Mouse (Mus musculus) MEL (cell line): ENCODE results near the gene Cnih3. TPM values are rescaled to one million over a fixed set of nuclear protein-coding genes. Genes with fewer than 3 reads are reported as not detected.

Source experiments
- DNase-seq: peaks from one replicate; pipeline ENCODE4 v3.0.0; 2011; ENCODE audit warnings: low read depth, low spot score
- H3K27ac ChIP-seq: 2 replicates; pipeline ENCODE4 v1.5.1; 2012; ENCODE audit warnings: low read depth, mild to moderate bottlenecking, control low read depth, low read length, moderate library complexity; ENCODE audit not compliant: control insufficient read depth
- H3K27me3 ChIP-seq, 2 experiments: fragments of 150-350 bp in 1 of 2; sonication (generic) in 1 of 2; 2 replicates each; pipeline ENCODE4 v1.6.1; 2012; ENCODE audit warnings: low read length in 2 of 2, mild to moderate bottlenecking in 2 of 2, improper control_type of control experiment in 1 of 2, moderate library complexity in 1 of 2; ENCODE audit not compliant: insufficient read depth in 2 of 2, control insufficient read depth in 1 of 2
- H3K36me3 ChIP-seq, 2 experiments: 2 replicates each; pipeline ENCODE4 v1.6.1; 2012 to 2014; ENCODE audit warnings: low read length in 2 of 2, improper control_type of control experiment in 1 of 2, inconsistent platforms in 1 of 2, mild to moderate bottlenecking in 1 of 2; ENCODE audit not compliant: insufficient read depth in 2 of 2, control insufficient read depth in 1 of 2
- H3K4me1 ChIP-seq, 2 experiments: fragments of 150-350 bp in 1 of 2; sonication (generic) in 1 of 2; 2 replicates each; pipeline ENCODE4 v1.6.1; 2012; ENCODE audit warnings: low read length in 2 of 2, improper control_type of control experiment in 1 of 2, mild to moderate bottlenecking in 1 of 2; ENCODE audit not compliant: insufficient read depth in 2 of 2, control insufficient read depth in 1 of 2
- H3K4me3 ChIP-seq, 2 experiments: fragments of 150-350 bp in 1 of 2; sonication (generic) in 1 of 2; 2 replicates each; pipeline ENCODE4 v1.5.1; 2012; ENCODE audit warnings: low read depth in 2 of 2, low read length in 2 of 2, mild to moderate bottlenecking in 2 of 2, moderate library complexity in 2 of 2, control low read depth in 1 of 2, improper control_type of control experiment in 1 of 2; ENCODE audit not compliant: control insufficient read depth in 1 of 2, insufficient read depth in 1 of 2
- H3K79me2 ChIP-seq: 2 replicates; pipeline ENCODE4 v1.6.1; 2012; ENCODE audit warnings: mild to moderate bottlenecking, low read length, moderate library complexity; ENCODE audit not compliant: control insufficient read depth, poor library complexity, insufficient read depth
- H3K9ac ChIP-seq: 2 replicates; pipeline ENCODE4 v1.6.1; 2012; ENCODE audit warnings: low read depth, mild to moderate bottlenecking, control low read depth, low read length, moderate library complexity; ENCODE audit not compliant: control insufficient read depth, poor library complexity, severe bottlenecking
- H3K9me3 ChIP-seq: fragments of 150-350 bp; sonication (generic); replicated peaks from 2 replicates; pipeline ENCODE4 v1.6.1; 2012; ENCODE audit warnings: mild to moderate bottlenecking, low read length, improper control_type of control experiment, moderate library complexity; ENCODE audit not compliant: insufficient read depth
- BHLHE40 ChIP-seq: IDR thresholded peaks from 2 replicates; pipeline ENCODE4 v1.6.1; 2012; ENCODE audit warnings: low read depth, mild to moderate bottlenecking, inconsistent platforms, low read length, improper control_type of control experiment, borderline replicate concordance
- CHD1 ChIP-seq: IDR thresholded peaks from 2 replicates; pipeline ENCODE4 v1.6.1; 2012; ENCODE audit warnings: low read depth, mild to moderate bottlenecking, inconsistent platforms, low read length, improper control_type of control experiment
- CHD2 ChIP-seq: IDR thresholded peaks from 2 replicates; pipeline ENCODE4 v1.6.1; 2011; ENCODE audit warnings: low read length, improper control_type of control experiment
- ELF1 ChIP-seq: IDR thresholded peaks from 2 replicates; pipeline ENCODE4 v1.6.1; 2014; ENCODE audit warnings: low read depth, mild to moderate bottlenecking, inconsistent platforms, low read length, improper control_type of control experiment, moderate library complexity
- GATA1 ChIP-seq: IDR thresholded peaks from 2 replicates; pipeline ENCODE4 v1.6.1; 2011; ENCODE audit warnings: low read depth, low read length, improper control_type of control experiment
- HCFC1 ChIP-seq: IDR thresholded peaks from 2 replicates; pipeline ENCODE4 v1.6.1; 2012; ENCODE audit warnings: low read depth, mild to moderate bottlenecking, inconsistent platforms, low read length, improper control_type of control experiment, moderate library complexity
- JUND ChIP-seq: IDR thresholded peaks from 2 replicates; pipeline ENCODE4 v1.6.1; 2011; ENCODE audit warnings: low read depth, mild to moderate bottlenecking, improper control_type of control experiment, low read length
- KAT2A ChIP-seq: conservative IDR thresholded peaks from 2 replicates; pipeline ENCODE4 v1.6.1; 2012; ENCODE audit warnings: low read depth, low read length, improper control_type of control experiment, inconsistent platforms
- MAFK ChIP-seq: IDR thresholded peaks from 2 replicates; pipeline ENCODE4 v1.6.1; 2011; ENCODE audit warnings: low read depth, mild to moderate bottlenecking, low read length, improper control_type of control experiment, borderline replicate concordance
- MAX ChIP-seq: IDR thresholded peaks from 2 replicates; pipeline ENCODE4 v1.6.1; 2011; ENCODE audit warnings: low read length, improper control_type of control experiment
- MAZ ChIP-seq: IDR thresholded peaks from 2 replicates; pipeline ENCODE4 v1.6.1; 2012; ENCODE audit warnings: low read depth, mild to moderate bottlenecking, inconsistent platforms, low read length, improper control_type of control experiment
- MEF2A ChIP-seq: IDR thresholded peaks from 2 replicates; pipeline ENCODE4 v1.6.1; 2014; ENCODE audit warnings: low read depth, mild to moderate bottlenecking, inconsistent platforms, low read length, improper control_type of control experiment; ENCODE audit not compliant: poor library complexity, insufficient replicate concordance, severe bottlenecking; ENCODE audit errors: extremely low read depth
- MXI1 ChIP-seq: IDR thresholded peaks from 2 replicates; pipeline ENCODE4 v1.6.1; 2011; ENCODE audit warnings: mild to moderate bottlenecking, low read depth, low read length, improper control_type of control experiment
- MYB ChIP-seq: IDR thresholded peaks from 2 replicates; pipeline ENCODE4 v1.6.1; 2011; ENCODE audit warnings: mild to moderate bottlenecking, low read depth, low read length, improper control_type of control experiment
- MYC ChIP-seq: IDR thresholded peaks from 2 replicates; pipeline ENCODE4 v1.6.1; 2011; ENCODE audit warnings: low read depth, mild to moderate bottlenecking, low read length, improper control_type of control experiment, moderate library complexity
- NRF1 ChIP-seq: IDR thresholded peaks from 2 replicates; pipeline ENCODE4 v1.6.1; 2014; ENCODE audit warnings: low read depth, mild to moderate bottlenecking, inconsistent platforms, low read length, improper control_type of control experiment, moderate library complexity; ENCODE audit not compliant: poor library complexity, insufficient read depth, severe bottlenecking
- POLR2A ChIP-seq, 2 experiments: IDR thresholded peaks; 2 replicates each; pipeline ENCODE4 v1.6.1; 2011 to 2012; ENCODE audit warnings: low read length in 2 of 2, mild to moderate bottlenecking in 2 of 2, control low read depth in 1 of 2, improper control_type of control experiment in 1 of 2, low read depth in 1 of 2, moderate library complexity in 1 of 2; ENCODE audit not compliant: control insufficient read depth in 1 of 2, insufficient read depth in 1 of 2, poor library complexity in 1 of 2
- POLR2AphosphoS2 ChIP-seq: IDR thresholded peaks from 2 replicates; pipeline ENCODE4 v1.6.1; 2011; ENCODE audit warnings: low read length, improper control_type of control experiment
- RAD21 ChIP-seq: IDR thresholded peaks from 2 replicates; pipeline ENCODE4 v1.6.1; 2011; ENCODE audit warnings: mild to moderate bottlenecking, low read depth, low read length, improper control_type of control experiment
- RCOR1 ChIP-seq: IDR thresholded peaks from 2 replicates; pipeline ENCODE4 v1.6.1; 2012; ENCODE audit warnings: low read depth, mild to moderate bottlenecking, inconsistent platforms, low read length, improper control_type of control experiment
- TAL1 ChIP-seq: IDR thresholded peaks from 2 replicates; pipeline ENCODE4 v1.6.1; 2012; ENCODE audit warnings: mild to moderate bottlenecking, inconsistent platforms, low read length, moderate library complexity, mixed read lengths
- UBTF ChIP-seq: IDR thresholded peaks from 2 replicates; pipeline ENCODE4 v1.6.1; 2012; ENCODE audit warnings: low read depth, mild to moderate bottlenecking, inconsistent platforms, low read length, improper control_type of control experiment, moderate library complexity, borderline replicate concordance; ENCODE audit not compliant: insufficient read depth
- ZKSCAN1 ChIP-seq: IDR thresholded peaks from 2 replicates; pipeline ENCODE4 v1.6.1; 2012; ENCODE audit warnings: low read depth, mild to moderate bottlenecking, inconsistent platforms, low read length, improper control_type of control experiment, moderate library complexity
- polyA plus RNA-seq, 2 experiments: library from polyadenylated mRNA; stranded (reverse) in 1 of 2; unstranded in 1 of 2; fragments of >175 nt in 1 of 2; fragments of >200 nt in 1 of 2; gene quantifications; 2 replicates each; pipeline versions ENCODE4 v1.2.1 to v1.2.4; 2012; ENCODE audit warnings: low replicate concordance in 2 of 2, low read depth in 1 of 2; ENCODE audit not compliant: insufficient read length in 2 of 2, insufficient read depth in 1 of 2, missing spikeins in 1 of 2
- total RNA-seq: library from RNA; depleted of rRNA; stranded (reverse); fragments of 300-350 nt; gene quantifications from 2 replicates; pipeline ENCODE4 v1.2.3, GENCODE M21; 2012

Cnih3 gene
- total and polyA plus RNA-seq, 3 experiments: not detected

DNA sequence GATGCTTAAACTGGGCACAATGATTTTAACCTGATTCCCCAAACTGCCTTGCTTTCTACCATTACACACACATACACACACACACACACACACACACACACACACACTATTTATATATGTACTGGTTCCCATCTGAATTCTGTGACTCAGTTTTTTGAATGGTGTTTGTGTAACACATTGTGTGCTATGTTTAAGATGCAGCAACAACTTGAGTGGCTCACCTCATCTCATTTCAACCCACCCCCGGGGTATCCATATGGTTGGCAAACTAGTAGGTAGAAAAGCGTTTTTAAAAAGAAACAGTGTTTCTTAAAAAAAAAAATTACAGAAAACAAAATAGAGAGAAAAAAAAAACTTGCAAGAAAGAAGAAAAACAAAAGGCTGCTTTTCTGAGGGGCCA lies 107.9 kb downstream of the Cnih3 start:
- H3K9ac ChIP-seq: no peak overlapping the region
- H3K79me2 ChIP-seq: no peaks in the 10 kb centered on the region
- no peaks in the 10 kb centered on the region for H3K36me3 ChIP-seq
- no peaks in the 10 kb centered on the region for H3K4me1 ChIP-seq
- TF ChIP-seq POLR2A (IDR thresholded peaks at IDR 0.05; ENCODE audit: control insufficient read depth in 1 of 2, insufficient read depth in 1 of 2, low read depth in 1 of 2, low read length in 2 of 2, poor library complexity in 1 of 2) (no peak), ZKSCAN1 (no peak), ELF1 (no peak)
- peaks cover 5 to 6% of the 10 kb centered on the region in 2 experiments; a peak in 3 of 4 replicates for H3K27me3 ChIP-seq
- H3K27ac ChIP-seq: no peak overlapping the region
- H3K9me3 ChIP-seq: no peaks in the 10 kb centered on the region
- no peak for DNase-seq
- H3K4me3 ChIP-seq: no peak overlapping the region

DNA sequence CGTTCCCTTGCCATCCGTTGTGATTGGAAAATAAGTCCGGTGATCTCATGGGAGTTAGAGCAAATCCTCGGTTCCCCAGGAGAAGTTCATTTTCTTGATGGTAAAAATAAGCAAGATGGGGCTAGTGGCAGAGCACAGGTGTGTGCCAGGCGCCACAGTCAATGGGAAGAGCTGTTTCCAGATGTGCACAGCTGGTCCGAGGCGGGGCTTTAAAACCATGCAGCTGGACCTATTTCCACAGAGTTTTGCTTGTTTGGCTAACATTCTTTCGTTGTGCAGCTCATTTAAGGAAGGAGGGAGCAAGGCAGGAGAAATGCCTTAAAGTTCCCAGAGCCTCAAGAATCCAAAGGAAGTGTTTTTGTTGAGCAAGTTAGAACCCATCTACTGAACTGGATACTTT lies 109.1 kb downstream of the Cnih3 start:
- Histone ChIP-seq H3K4me1 (no peaks in the 10 kb centered on the region), H3K27me3 (peaks cover 5 to 8% of the 10 kb centered on the region in 2 experiments; a peak in 3 of 4 replicates), H3K79me2 (no peaks in the 10 kb centered on the region), H3K27ac (no peak overlapping the region), H3K9ac (no peak overlapping the region), H3K9me3 (no peaks in the 10 kb centered on the region), H3K36me3 (no peaks in the 10 kb centered on the region), H3K4me3 (no peak overlapping the region)
- TF ChIP-seq RAD21 (no peak), MAFK (no peak), RCOR1 (no peak), JUND (no peak)
- DNase-seq: no peak

DNA sequence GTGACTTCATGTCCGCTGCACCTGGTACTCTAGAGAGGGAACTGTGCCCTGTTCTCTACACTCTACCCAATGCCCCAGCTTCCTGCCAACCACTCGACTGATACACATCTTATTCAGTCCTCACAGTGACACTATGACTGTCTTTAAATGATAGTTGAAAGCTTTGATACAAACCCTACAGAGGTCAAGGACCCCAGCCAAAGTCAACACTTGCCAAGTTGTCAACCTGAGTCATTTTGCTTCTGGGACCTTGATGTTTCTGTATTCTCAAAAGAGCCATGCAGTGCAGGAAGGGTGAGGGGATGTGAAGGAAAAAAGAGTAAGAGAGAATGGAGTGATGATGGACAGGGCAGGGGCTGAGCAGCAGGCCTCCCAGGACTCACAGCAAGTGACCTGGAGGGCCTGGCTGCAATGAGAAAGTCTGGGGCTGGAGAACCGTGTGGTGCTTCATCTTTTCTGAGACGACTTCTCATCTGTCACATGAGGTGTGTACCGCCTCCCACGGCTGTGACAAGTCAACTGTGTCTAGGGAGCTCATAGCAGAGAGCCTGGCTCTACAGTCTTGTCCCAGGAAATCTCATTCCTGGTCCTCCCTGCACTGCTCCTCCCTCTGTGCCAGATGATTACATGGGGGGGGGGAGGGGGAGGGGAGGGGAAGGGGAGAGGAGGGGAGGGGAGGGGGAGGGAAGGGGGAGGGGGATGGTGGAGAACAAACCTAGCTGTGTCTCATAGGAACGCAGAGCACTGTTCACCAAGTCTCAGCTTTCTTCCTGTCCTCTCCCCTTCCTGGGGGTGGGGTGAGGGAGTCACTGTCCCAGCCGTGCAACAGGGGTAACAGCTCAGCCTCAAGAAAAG lies 109.8 kb downstream of the Cnih3 start:
- Histone ChIP-seq H3K9me3 (no peaks in the 10 kb centered on the region), H3K27ac (no peak overlapping the region), H3K36me3 (no peaks in the 10 kb centered on the region), H3K4me1 (no peaks in the 10 kb centered on the region), H3K4me3 (no peak overlapping the region), H3K9ac (no peak overlapping the region), H3K79me2 (no peaks in the 10 kb centered on the region), H3K27me3 (peaks cover 5 to 10% of the 10 kb centered on the region in 2 experiments; a peak in 3 of 4 replicates)
- no peak for DNase-seq
- TF ChIP-seq MYC: no peak
- no peak for TF ChIP-seq MAZ
- no peak for TF ChIP-seq CHD1
- no peak for TF ChIP-seq CHD2
- no peak for TF ChIP-seq MXI1
- no peak for TF ChIP-seq POLR2AphosphoS2
- TF ChIP-seq NRF1: no peak
- no peak for TF ChIP-seq UBTF
- no peak for TF ChIP-seq POLR2A (IDR thresholded peaks at IDR 0.05; ENCODE audit: control insufficient read depth in 1 of 2, insufficient read depth in 1 of 2, low read depth in 1 of 2, low read length in 2 of 2, poor library complexity in 1 of 2)
- TF ChIP-seq GATA1: no peak
- TF ChIP-seq TAL1: no peak
- TF ChIP-seq BHLHE40: no peak
- TF ChIP-seq KAT2A: no peak
- no peak for TF ChIP-seq MAX
- no peak for TF ChIP-seq ELF1
- no peak for TF ChIP-seq MYB
- TF ChIP-seq MEF2A: no peak
- TF ChIP-seq HCFC1: no peak
